Mouse (Mus musculus): Measurements from ENCODE around the gene Zyg11a.
"Not testable (repeated sequence)": the region's sequence is repeated elsewhere in the genome, so short reads cannot be mapped to it uniquely, and the experiment has no call there.

The Zyg11a gene

DNA sequence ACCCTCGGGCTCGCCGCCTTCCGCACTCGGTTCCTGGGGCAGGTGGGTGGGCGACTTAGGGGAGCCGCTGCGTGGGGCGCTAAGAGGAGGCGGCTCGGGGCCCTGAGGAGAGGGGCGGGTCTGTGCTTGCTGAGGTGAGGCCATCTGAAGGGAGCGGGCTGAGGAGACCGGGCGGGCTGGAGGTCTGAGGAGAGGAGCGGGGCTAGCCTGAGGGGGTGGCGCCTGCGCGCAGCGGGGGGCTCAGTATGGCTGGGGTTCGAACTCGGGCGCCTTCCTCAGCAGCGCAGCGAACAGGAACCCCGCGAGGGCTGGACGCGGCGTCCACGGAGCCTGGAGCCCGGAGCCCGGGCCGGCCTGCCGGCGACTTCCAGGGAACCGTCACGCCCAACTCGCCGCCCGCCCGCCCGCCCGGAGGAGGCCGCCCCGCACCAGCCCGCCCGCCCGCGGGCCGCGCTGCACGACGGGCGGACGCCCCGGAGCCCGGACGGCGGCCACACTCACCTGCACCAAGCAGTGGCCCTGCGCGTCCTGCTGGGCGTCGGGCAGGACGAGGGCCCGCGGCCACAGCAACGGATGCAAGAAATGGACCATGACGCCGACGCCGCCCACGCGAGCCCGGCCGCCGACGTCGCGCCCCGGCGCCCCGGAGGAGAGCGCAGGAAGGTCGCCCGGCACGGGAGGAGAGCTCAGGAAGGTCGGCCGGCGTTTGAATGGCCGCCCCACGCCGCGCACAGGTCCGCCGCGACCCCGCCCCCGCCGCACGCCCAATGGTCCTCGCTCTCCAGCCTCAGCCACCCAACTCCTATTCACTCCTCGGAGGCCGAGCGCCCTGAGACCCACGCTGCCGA, at the start of gene Zyg11a:
TSS of gene Zyg11a (minus strand) at position 717 of the 848 bp plus-strand sequence.
- DNase-seq (ENCODE audit: low spot score in 2 of 2) = no peak

DNA sequence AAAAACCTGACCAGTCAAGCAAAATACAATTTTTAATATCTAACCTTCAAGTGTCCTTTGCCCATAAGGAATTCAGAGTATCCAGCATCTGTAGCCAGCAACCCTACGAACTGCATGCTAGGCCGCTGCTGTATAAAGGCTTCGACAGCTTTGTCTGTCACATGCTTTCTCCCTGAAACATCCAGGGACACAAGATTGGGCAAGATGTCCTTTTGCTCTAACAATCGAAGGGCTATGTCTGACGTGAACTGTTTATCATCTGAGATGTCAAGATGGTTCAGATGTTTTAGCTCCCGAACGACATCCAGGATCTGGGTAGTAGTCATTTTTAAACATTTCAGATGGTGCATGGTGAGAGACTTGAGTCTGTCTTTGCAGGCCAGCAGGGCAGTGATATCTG, 47.9 kb upstream of the Zyg11a start:
- no peak for DNase-seq (ENCODE audit: low spot score in 2 of 2)

DNA sequence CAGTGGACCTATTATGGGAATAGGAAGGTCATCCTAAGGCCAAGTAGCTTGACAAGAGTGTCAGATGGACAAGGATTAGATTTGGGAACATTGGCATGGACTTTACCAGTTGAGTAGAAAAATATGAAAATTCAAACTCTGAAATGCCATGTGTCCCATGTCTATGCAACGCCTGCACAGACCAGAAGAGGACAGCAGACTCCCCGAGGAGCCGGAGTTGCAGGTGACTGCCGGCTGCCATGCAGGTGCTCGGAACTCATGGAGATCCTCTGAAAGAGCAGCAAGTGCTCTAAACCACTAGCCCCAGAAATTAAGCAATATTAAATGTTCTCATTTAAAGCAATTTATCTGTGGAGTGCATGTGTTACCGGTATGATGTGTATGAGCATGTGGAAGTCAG, 35.5 kb upstream of the Zyg11a start:
- DNase-seq (ENCODE audit: low spot score in 2 of 2) = no peak

DNA sequence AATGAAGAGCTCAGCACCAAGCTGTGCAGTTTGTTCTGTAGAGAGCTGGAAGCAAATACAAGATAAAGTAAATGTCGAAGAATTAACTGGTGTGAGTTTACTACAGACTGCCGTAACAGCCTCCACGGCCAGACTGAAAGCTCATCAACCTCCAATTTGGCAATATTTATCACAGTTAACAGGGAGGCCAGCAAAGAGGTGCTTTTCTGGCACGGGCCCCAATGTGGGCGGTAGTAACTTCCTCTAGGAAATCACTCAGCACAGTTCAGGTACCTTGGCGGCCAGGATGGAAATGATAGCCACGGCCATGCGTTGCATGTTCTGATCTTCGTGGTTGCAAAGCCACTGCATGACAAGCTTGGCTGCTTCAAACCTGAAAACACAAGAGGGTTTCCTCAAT, 32.7 kb upstream of the Zyg11a start:
- DNase-seq (ENCODE audit: low spot score in 2 of 2) = no peak

DNA sequence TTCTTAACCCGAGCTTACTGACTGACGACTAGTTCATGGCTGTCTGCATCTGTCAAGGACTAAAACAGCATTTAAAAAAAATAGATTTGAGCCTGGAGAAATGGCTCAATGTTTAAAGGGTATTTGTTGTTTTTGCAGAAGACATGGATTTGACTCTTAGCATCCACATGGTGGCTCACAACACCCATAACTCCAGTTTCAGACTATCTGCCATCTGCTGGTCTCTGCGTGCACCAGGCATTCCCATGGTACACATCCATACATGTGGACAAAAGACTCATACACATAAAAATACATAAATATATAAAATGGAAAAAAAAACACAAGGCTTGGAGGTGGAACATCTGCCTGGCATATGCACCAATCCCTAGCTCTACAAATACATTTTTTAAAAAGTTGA, 31.5 kb upstream of the Zyg11a start:
- no peak for DNase-seq (ENCODE audit: low spot score in 2 of 2)

DNA sequence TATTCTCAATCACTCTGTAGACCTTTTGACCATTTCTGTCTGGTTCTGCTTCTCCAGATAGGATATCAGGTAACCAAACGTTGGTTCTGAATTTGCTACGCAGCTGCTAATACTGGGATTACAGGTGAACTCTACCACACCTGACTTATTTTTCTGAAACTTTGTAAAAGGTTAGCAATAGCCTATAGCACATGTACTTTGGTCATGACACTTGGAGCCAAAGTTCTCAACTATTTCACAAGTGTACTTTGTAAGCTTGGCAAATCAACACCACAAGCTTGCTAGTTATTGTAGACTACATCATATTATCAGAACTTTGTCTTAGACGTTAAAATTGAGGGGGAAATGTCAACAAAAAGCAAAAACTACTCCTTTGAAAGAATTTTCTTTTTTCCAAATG, 15.8 kb upstream of the Zyg11a start:
- no peak for DNase-seq (ENCODE audit: low spot score in 2 of 2)

DNA sequence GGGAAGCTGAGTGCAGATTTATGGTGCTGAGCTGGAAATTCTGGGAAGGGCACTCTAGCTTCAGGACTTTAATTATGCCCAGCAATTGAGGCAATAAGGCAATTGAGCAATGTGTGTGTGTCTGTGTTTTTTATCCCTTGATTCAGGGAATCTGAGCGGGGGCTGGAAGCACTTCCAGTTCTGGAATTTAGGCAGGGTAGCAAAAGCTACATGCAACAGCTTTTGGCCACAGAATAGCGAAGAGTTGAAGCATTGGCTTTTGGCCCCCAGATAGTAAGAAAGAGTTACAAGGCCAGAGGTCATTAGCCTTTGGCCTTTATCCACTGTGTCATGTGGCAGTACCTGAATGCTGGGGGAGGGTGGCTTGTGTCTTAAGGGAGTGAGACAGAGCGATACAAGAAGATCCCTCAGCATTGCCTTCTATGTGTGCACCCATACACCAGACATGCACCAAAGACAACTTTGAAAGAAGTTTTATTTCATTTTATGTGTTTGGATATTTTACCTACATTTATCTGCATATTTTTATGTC, 7.6 kb upstream of the Zyg11a start:
- no peak for DNase-seq (ENCODE audit: low spot score in 2 of 2)

DNA sequence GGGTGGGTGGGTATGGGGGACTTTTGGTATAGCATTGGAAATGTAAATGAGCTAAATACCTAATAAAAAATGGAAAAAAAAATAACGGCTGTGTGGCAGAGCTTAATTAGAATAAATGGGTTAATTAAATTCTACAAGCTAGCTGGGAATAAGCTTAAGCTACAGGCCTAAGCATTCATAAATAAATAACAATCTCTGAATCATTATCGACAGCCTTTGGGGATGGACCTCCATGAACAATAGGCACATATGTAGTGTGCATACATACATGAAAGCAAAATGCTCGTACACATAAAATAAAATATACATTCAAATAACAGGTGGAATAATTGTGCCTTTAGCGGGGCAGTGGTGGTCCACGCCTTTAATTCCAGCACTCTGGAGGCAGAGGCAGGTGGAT, 4.7 kb upstream of the Zyg11a start:
- no peak for DNase-seq (ENCODE audit: low spot score in 2 of 2)

DNA sequence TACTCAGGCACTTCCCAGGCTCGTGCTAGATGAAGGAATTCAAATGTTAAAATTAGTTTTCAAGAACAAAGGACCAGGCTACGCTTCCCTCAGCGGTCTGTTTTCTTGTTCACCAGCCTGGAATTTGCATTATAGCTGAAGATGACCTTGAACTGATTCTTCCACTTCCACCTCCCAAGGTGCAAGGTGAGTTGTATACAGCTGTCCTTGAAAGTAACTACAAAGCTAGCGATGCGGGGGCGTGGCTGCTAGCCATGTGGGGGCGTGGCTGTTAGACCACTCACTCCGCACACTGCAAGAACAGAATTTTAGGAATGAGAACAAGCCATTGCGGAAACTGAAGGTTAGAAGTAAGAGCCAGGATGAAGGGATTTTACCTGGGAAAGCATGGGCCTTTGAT, 1.2 kb upstream of the Zyg11a start:
- DNase-seq (ENCODE audit: low spot score in 2 of 2) = no peak

DNA sequence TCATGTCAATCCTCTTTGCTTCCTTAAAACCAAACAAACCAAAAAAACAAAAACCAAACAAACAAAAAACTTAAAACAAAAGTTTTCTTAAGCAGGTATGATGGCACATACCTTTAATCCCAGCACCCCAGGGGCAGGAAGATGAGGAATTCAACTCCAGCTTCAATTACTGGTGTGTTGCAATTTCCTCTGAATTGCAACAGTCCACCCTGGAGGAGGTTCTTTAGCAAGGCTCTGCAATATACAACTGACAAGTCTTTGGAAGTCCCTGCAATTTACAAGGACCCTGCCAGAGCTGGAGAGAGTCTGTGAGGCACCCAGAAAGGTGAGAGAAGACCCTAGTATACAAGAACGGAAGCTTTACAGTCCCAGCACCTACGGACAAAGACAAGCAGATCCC, 4.8 kb downstream of the Zyg11a start:
- DNase-seq (ENCODE audit: low spot score in 2 of 2) = no peak

DNA sequence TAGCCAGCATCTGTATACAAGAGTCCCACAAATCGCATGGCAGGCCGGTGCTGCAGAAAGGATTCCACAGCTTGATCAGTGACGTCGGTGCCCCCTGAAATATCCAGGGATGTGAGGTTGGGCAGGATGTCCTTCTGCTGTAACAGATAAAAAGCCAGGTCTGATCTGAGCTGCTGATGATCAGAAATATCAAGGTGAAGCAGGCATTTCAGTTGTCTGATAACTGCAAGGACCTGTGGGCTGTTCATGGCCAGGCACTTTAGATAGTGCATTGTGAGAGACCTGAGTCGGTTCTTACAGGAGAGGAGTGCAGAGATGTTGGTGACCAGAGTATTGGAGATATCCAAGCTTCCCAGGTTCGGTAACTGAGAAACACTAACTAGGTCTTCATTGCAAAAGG, 13.2 kb downstream of the Zyg11a start:
- DNase-seq (ENCODE audit: low spot score in 2 of 2) = no peak

DNA sequence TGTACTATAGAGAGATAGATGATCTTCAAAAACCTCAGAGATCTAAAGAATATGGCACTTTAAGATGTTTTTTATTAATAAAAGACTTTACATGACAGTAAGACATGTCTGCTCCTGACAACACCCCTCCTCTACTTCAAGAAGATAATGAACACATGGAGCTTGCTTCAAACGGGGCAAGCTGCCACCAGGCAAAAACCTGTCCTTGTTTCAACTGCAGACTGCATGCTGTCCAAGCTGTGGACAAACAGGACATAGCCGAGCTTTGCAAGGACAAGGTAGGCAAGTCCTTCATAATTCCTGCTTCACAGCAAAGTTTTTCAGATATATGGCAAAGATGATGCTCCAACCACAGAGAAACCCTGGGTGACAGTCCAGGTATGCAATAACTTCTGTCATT, 18.6 kb downstream of the Zyg11a start:
- DNase-seq (ENCODE audit: low spot score in 2 of 2) = no peak

DNA sequence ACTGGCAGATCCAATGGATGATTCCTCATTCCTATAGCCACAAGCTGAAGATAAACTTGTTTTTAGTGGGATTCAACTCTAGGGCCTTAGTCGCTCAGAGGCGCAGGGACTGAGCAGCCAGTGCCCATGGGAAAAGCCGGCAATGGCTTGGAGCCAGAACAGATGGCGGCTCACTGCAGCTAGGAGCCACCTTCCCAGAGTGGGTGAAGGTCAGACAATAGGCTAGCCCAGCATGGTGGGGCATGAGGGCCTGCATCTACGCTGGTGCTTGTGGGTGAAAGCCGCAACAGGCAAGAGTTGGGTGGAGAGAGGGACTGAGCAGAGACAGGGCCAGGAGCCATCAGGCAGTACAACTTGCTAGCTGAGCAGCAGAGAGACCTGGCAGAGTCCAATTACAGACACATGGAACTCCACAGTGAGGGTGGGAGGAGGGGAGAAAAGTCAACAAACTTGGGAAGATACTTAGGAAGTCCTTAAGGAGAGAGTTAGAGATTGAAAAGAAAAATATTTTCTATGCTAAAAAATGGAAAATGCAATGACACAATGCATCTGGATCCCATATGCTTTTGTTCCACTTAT, 21.5 kb downstream of the Zyg11a start:
- DNase-seq (ENCODE audit: low spot score in 2 of 2) = no peak

DNA sequence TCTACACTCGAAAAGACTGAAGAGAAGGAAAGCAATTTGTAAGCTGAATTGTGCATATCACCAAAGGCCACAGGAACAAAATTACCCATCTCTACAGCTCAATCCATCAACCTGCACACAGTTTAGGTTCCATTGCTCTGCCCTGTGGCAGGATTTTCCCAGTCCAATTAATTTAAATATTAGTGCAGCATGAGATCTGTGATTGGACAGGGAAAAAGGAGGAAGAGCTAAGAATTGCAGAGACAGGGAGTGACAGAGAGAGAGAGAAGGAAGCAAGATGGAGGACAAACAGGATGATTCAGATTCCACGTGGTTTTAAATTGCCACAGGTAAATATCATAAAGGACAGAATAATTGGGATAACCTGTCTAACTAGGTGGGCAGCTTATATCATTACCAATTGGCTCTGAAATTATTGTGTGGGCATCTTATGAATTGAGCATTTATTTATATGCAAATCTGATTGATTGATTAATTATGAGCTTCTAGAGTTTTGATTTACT, 25.0 kb downstream of the Zyg11a start:
- DNase-seq (ENCODE audit: low spot score in 2 of 2) = no peak

DNA sequence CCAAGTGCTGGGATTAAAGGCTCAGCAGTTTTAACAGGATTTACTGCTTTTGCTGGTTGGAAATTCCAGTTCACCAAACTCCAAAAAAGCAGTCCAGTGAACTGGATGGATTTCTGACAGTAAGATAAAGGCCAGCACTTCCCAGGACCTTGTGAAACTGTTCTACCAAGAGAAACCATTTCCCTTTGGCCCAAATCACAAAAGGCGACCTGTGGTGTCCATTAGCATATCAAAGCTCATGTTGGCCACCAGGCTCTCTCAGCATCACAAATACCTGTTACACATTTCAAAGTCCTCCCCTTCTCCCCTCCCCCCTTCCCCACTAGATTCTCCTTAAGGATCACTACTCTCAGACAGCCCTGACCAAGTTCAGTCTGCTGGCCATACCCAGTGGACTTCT, 35.6 kb downstream of the Zyg11a start:
- DNase-seq (ENCODE audit: low spot score in 2 of 2) = no peak

DNA sequence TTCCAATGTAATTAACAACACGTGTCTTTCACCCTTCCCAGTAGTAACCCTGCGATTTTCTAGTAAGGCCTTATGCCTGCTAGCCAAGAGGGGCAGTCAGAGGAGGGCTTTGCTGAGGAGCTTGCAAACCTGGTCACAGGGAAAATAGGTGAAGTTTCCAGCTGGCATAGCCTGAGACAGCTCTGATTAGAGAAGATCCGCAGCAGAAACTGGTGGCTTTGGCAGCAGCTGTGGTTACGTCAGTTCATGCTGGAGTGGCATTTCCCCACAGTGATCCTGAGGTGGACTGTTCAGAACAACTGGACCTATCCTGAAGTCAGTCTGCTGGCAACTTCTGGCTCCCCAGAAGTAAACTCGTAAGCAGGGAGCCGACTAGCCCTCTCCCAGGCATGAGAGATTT, 49.8 kb downstream of the Zyg11a start:
- no peak for DNase-seq (ENCODE audit: low spot score in 2 of 2)

DNA sequence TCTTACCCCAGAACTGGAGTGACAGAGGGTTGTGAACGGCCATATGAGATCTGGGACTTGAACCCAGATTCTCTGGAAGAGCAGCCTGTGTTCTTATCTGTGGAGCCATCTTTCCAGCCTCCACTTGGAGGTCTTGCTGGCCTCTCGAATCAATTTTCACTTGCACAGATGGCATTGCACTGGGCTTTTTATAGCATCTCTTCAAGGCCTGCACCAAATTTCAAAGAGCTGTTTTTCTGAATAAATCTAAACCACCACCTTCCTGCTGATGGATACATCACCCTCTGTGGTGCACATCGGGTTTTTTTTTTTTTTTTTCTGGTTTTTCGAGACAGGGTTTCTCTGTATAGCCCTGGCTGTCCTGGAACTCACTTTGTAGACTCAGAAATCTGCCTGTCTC, 51.0 kb downstream of the Zyg11a start:
- peak in 1 of 2 experiments; percentile 16 for DNase-seq (ENCODE audit: low spot score in 2 of 2)

DNA sequence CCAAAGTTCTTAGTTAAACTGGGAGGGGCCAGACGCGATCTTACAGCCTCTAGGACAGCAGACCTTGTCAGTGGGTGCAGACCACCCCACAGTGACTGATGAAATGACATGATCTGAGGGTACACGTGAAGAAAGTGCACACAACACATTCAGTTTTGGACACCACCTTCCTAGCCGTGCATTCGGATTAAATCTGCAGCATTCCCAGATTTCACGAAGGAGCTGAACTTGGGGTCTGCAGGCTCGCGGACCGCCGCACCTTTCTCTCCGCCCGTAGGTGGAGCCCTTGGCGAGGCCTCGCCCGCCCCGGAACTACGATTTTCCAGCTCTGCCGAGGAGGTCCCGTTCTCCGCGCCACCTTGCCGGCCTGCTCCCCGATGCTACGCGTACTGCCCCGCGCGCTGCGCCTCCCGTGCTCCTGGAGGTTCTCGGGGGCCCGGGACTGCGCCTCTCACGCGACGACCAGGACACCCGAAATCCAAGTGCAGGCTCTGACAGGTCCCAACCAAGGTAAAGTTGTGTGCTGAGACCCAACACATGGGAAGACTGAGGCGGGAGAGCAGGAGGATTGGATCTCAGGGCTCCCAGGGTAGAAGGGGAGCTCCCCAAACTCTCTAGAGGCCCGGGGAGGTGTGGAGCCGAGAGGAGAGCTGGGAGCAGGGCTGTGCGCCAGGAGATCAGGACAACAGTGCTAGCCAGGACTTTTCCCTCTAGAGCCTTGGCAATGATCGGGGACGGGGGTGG, 52.5 kb downstream of the Zyg11a start, which contains the start of gene Echdc2:
TSS of gene Echdc2 (plus strand) at position 286 of the 744 bp plus-strand sequence.
- no peak for DNase-seq (ENCODE audit: low spot score in 2 of 2)

DNA sequence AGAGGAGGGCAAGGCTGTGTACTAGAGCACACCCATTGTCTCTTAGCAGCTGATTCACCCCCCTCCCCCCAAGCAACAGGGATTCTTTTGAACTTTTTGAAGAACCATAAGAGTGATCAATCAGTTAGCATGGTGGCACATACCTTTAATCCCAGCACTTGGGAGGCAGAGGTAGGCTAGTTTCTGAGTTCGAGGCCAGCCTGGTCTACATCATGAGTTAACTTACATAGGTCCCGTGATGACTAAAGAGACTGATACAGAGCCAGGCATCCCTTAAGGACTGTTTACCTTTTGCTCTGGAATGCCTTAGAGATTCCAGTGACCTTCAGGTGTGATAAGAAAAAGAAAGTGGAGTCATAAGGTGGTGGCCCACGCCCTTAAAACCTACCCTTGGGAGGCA, 54.6 kb downstream of the Zyg11a start:
- DNase-seq (ENCODE audit: low spot score in 2 of 2) = no peak

DNA sequence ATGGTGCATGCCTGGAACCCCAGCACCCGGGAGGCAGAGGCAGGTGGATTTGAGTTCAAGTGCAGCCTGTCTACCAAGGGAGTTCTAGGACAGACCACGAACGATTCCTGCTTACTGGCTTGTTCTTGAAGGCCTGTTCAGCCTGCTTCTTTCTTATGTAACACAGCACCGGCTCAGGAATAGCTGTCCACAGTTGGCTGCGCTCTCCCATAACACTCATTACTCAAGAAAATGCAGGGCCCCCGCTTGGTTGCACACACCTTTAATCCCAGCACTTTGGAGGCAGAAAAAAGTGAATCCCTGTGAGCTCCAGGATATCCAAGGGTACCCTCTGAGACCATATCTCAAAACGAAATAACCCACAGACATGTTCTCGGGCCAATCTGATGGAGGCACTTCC, 55.9 kb downstream of the Zyg11a start:
- DNase-seq (ENCODE audit: low spot score in 2 of 2) = no peak

DNA sequence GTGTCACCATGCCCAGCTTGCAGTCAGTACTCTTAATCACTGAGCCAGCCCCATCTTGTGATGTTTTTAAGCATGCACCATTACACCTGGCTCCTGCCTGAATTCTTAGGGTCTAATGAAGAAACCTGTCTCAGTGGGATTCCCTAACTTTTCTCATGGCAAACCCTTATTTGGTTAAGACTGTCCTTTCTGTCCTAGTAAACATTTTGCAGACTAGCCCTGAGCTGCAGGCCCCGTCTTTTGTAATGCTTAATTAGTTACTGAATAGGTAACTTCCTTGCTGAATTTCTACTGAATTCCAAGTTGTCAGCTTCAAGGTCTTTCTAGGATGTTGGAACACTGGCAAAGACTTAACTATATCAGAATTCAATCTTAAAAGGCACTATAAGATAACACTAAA, 62.7 kb downstream of the Zyg11a start:
- DNase-seq (ENCODE audit: low spot score in 2 of 2) = not testable (repeated sequence)

DNA sequence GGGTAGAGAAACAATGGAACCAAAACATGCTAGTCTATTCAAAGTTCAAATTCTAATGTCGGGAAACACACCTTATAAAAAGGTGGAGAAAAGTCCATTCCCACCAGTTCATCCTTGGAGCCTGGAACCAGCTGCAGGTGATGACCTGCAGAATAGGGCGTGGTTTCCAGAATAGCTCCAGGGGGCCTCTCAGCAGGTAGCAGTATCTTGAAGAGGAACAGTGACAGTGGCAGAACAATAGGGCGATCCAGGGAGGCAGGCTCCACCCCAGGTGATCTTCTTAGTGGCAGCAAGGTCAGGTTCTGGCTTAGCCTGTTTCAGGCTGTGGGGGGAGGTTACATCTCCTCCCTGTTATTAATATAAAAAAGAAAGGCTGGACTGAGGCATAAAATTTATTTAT, 72.3 kb downstream of the Zyg11a start:
- DNase-seq (ENCODE audit: low spot score in 2 of 2) = not testable (repeated sequence)
